Mouse (Mus musculus) embryonic facial prominence, embryonic 14.5 days (tissue): Measurements from ENCODE around the gene Myom3. TPM values are rescaled to one million over a fixed set of nuclear protein-coding genes. Genes with fewer than 3 reads are reported as not detected.

Source experiments
- ATAC-seq: fragments of 200-750 bp; cut with Nextera tagmentation; 2 replicates; pipeline ENCODE4 v1.8.0; 2017; ENCODE audit warnings: low read depth, moderate number of reproducible peaks, moderate TSS enrichment
- DNase-seq: peaks from one replicate; pipeline ENCODE4 v3.0.0-alpha.2; 2015; ENCODE audit warnings: low spot score
- H3K27ac ChIP-seq: fragments of 300-500 bp; sonication (generic); replicated peaks from 2 replicates; pipeline ENCODE4 v1.5.1; 2014; ENCODE audit warnings: low read depth, mild to moderate bottlenecking, low read length, moderate library complexity
- H3K27me3 ChIP-seq: fragments of 300-500 bp; sonication (generic); replicated peaks from 2 replicates; pipeline ENCODE4 v1.6.1; 2014; ENCODE audit warnings: low read length; ENCODE audit not compliant: control insufficient read depth, insufficient read depth
- H3K36me3 ChIP-seq: fragments of 300-500 bp; sonication (generic); 2 replicates; pipeline ENCODE4 v1.6.1; 2014; ENCODE audit warnings: low read length, mixed read lengths; ENCODE audit not compliant: control insufficient read depth, insufficient read depth
- H3K4me1 ChIP-seq: fragments of 300-500 bp; sonication (generic); 2 replicates; pipeline ENCODE4 v1.6.1; 2014; ENCODE audit warnings: antibody characterized with exemption, low read length; ENCODE audit not compliant: control insufficient read depth, insufficient read depth
- H3K4me2 ChIP-seq: fragments of 300-500 bp; sonication (generic); 2 replicates; pipeline ENCODE4 v1.6.1; 2014; ENCODE audit warnings: low read depth, mild to moderate bottlenecking, low read length, moderate library complexity, mixed read lengths
- H3K4me3 ChIP-seq: fragments of 300-500 bp; sonication (generic); 2 replicates; pipeline ENCODE4 v1.5.1; 2014; ENCODE audit warnings: low read depth, mild to moderate bottlenecking, low read length
- H3K9ac ChIP-seq: fragments of 300-500 bp; sonication (generic); 2 replicates; pipeline ENCODE4 v1.6.1; 2014; ENCODE audit warnings: low read depth, mild to moderate bottlenecking, low read length, moderate library complexity, mixed read lengths
- H3K9me3 ChIP-seq: fragments of 300-500 bp; sonication (generic); 2 replicates; pipeline ENCODE4 v1.6.1; 2016; ENCODE audit warnings: low read length; ENCODE audit not compliant: control insufficient read depth
- WGBS: fragments of 180-500 bp; shearing (Covaris S2); extraction: QIAGEN DNeasy Blood & Tissue Kit; methylation state at CpG from one replicate; pipeline ENCODE4 v1.1.7; 2014; 5-methylcytosine and 5-hydroxymethylcytosine counted together
- polyA plus RNA-seq: library from polyadenylated mRNA; unstranded; fragments of >200 nt; fragmentation: Nextera tagmentation; extraction: Ambion mirVana; gene quantifications from 2 replicates; pipeline ENCODE4 v1.2.1, GENCODE M21; 2014

Gene Myom3
- polyA plus RNA-seq, 1 experiment from 2014 or later = 10.2 TPM

GRCm38 (mm10) chr4:135750896-135751295 is 8.6 kb upstream of the Myom3 start:
- H3K9me3 ChIP-seq = peaks cover 12% of the 10 kb centered on the region; the same call in 1 of the 2 replicates
- WGBS = 74% methylated on average over 8 of the region's 8 CpGs
- DNase-seq (no peak), ATAC-seq (no peak)
- no peak overlapping the region for H3K4me2 ChIP-seq
- no peak overlapping the region for H3K27ac ChIP-seq
- H3K4me1 ChIP-seq = no peaks in the 10 kb centered on the region
- H3K36me3 ChIP-seq = no peaks in the 10 kb centered on the region
- H3K27me3 ChIP-seq = no peaks in the 10 kb centered on the region
- H3K4me3 ChIP-seq = no peak overlapping the region
- no peak overlapping the region for H3K9ac ChIP-seq

- H3K9me3 ChIP-seq = peaks cover 12% of the 10 kb centered on the region; the same call in 1 of the 2 replicates
- no peak overlapping the region for H3K4me2 ChIP-seq
- WGBS = 70% methylated on average over 7 of the region's 7 CpGs
- H3K27me3 ChIP-seq = no peaks in the 10 kb centered on the region
- H3K9ac ChIP-seq = no peak overlapping the region
- no peak overlapping the region for H3K27ac ChIP-seq
- H3K36me3 ChIP-seq = no peaks in the 10 kb centered on the region
- DNase-seq (no peak), ATAC-seq (no peak)
- H3K4me1 ChIP-seq = no peaks in the 10 kb centered on the region
- no peak overlapping the region for H3K4me3 ChIP-seq
These were observed 7.3 kb upstream of the Myom3 start for GRCm38 (mm10) chr4:135752106-135752778.

- H3K27me3 ChIP-seq = no peaks in the 10 kb centered on the region
- H3K27ac ChIP-seq = no peak overlapping the region
- no peak overlapping the region for H3K9ac ChIP-seq
- DNase-seq = no peak
- WGBS = 87% methylated on average over 8 of the region's 8 CpGs
- no peaks in the 10 kb centered on the region for H3K4me1 ChIP-seq
- no peak overlapping the region for H3K4me3 ChIP-seq
- ATAC-seq = no peak
- H3K9me3 ChIP-seq = peaks cover 12% of the 10 kb centered on the region; the same call in 1 of the 2 replicates
- H3K36me3 ChIP-seq = no peaks in the 10 kb centered on the region
- H3K4me2 ChIP-seq = no peak overlapping the region
These were observed 6.7 kb upstream of the Myom3 start for GRCm38 (mm10) chr4:135752779-135753164.

- 9% methylated on average over 3 of the region's 4 CpGs for WGBS
- no peaks in the 10 kb centered on the region for H3K36me3 ChIP-seq
- ATAC-seq = no peak
- no peak for DNase-seq
- peaks cover 12% of the 10 kb centered on the region; the same call in 1 of the 2 replicates for H3K9me3 ChIP-seq
- H3K27ac ChIP-seq = no peak overlapping the region
- no peak overlapping the region for H3K4me3 ChIP-seq
- no peak overlapping the region for H3K9ac ChIP-seq
- H3K4me1 ChIP-seq = no peaks in the 10 kb centered on the region
- H3K4me2 ChIP-seq = no peak overlapping the region
- no peaks in the 10 kb centered on the region for H3K27me3 ChIP-seq
These were observed 1.2 kb upstream of the Myom3 start for GRCm38 (mm10) chr4:135758331-135758730.

GRCm38 (mm10) chr4:135758825-135759224 is 690 bp upstream of the Myom3 start:
- WGBS = 33% methylated on average over 6 of the region's 6 CpGs
- Histone ChIP-seq H3K27ac (no peak overlapping the region), H3K4me1 (no peaks in the 10 kb centered on the region), H3K9ac (no peak overlapping the region), H3K9me3 (peaks cover 12% of the 10 kb centered on the region; the same call in 1 of the 2 replicates), H3K36me3 (no peaks in the 10 kb centered on the region), H3K27me3 (no peaks in the 10 kb centered on the region), H3K4me3 (no peak overlapping the region), H3K4me2 (no peak overlapping the region)
- DNase-seq (no peak), ATAC-seq (no peak)

GRCm38 (mm10) chr4:135761048-135761447 is 1.5 kb downstream of the Myom3 start:
- Histone ChIP-seq H3K9ac (no peak overlapping the region), H3K4me1 (no peaks in the 10 kb centered on the region), H3K27ac (no peak overlapping the region), H3K27me3 (no peaks in the 10 kb centered on the region), H3K9me3 (no peaks in the 10 kb centered on the region), H3K4me3 (no peak overlapping the region), H3K36me3 (no peaks in the 10 kb centered on the region), H3K4me2 (no peak overlapping the region)
- DNase-seq = no peak
- ATAC-seq = no peak
- WGBS = 68% methylated on average over 8 of the region's 8 CpGs

- no peak for DNase-seq
- Histone ChIP-seq H3K27ac (no peak overlapping the region), H3K36me3 (no peaks in the 10 kb centered on the region), H3K4me3 (no peak overlapping the region), H3K4me2 (no peak overlapping the region), H3K27me3 (no peaks in the 10 kb centered on the region), H3K9me3 (no peaks in the 10 kb centered on the region), H3K9ac (no peak overlapping the region), H3K4me1 (no peaks in the 10 kb centered on the region)
- 79% methylated on average over 7 of the region's 7 CpGs for WGBS
- no peak for ATAC-seq
These were observed 2.1 kb downstream of the Myom3 start for GRCm38 (mm10) chr4:135761569-135761968.

GRCm38 (mm10) chr4:135762251-135762906 is 2.9 kb downstream of the Myom3 start:
- peak overlapping the region; percentile 50; the same call in 1 of the 2 replicates for H3K9ac ChIP-seq
- H3K36me3 ChIP-seq = no peaks in the 10 kb centered on the region
- H3K27ac ChIP-seq = no peak overlapping the region
- no peaks in the 10 kb centered on the region for H3K4me1 ChIP-seq
- peak overlapping the region; percentile 49 for H3K4me2 ChIP-seq
- peak; percentile 73 for ATAC-seq
- no peaks in the 10 kb centered on the region for H3K9me3 ChIP-seq
- H3K4me3 ChIP-seq = peak overlapping the region; percentile 33
- H3K27me3 ChIP-seq = no peaks in the 10 kb centered on the region
- DNase-seq = peak; percentile 82
- WGBS = 12% methylated on average over 18 of the region's 19 CpGs

- Histone ChIP-seq H3K4me1 (no peaks in the 10 kb centered on the region), H3K27ac (no peak overlapping the region), H3K9ac (no peak overlapping the region), H3K4me3 (no peak overlapping the region), H3K27me3 (no peaks in the 10 kb centered on the region), H3K9me3 (no peaks in the 10 kb centered on the region), H3K4me2 (no peak overlapping the region), H3K36me3 (no peaks in the 10 kb centered on the region)
- WGBS = 85% methylated on average over 11 of the region's 13 CpGs
- ATAC-seq = no peak
- no peak for DNase-seq
These were observed 5.2 kb downstream of the Myom3 start for GRCm38 (mm10) chr4:135764700-135765099.
